Mouse (Mus musculus): Measurements from ENCODE around the gene Mrpl37. TPM values are rescaled to one million over a fixed set of nuclear protein-coding genes. Genes with fewer than 3 reads are reported as not detected.

Mrpl37 gene
- total RNA-seq, 4 experiments from 2014 or later, result 102 to 114 (median 112) TPM

DNA sequence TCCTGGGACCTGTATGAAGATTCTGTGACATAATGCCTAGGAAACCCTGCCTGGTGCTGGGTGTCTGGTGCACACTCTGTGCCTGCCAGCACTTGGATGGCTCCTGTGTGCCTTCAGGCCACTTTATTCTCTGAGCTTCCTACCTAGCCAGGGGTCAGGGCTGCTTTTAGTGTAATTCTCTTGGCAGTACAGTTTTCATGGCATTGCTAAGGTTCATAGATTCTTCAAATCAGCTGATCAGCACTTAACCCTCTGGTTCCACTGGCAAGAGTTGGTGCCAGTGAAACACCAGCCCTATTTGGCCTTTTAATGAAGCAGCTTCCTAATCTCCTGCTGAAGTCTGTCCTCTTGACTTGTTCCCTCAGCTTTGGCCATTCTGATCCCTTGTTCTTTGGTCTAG lies 49.4 kb downstream of the Mrpl37 start:
- DNase-seq, result no peak

DNA sequence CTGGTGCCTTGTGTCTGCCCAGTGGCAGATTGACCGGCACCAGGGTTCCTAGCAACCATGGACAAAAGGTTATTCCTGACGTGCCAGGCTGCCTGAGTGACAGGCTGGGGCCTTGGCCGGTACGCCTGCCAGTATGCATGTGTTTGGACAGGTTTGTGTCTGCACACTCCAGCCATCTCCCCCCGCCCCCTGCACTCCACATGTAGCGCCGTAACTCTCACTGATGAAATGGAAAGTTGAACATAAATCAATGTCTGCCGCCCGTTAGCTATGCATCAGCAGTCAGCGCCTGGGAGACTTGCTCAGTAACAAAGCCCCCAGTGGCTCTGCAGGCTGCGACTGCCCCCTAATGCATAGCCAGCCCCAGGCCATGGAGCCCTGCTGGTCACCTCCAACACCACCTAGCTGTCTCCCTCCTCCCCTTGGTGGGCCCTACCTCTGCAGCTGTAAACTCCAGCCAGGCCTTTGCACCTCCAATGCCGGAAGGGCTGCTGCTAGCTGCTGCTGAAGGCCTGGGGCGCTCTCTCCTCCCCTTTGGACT lies 50.6 kb downstream of the Mrpl37 start:
- DNase-seq, result peak; percentile 65

DNA sequence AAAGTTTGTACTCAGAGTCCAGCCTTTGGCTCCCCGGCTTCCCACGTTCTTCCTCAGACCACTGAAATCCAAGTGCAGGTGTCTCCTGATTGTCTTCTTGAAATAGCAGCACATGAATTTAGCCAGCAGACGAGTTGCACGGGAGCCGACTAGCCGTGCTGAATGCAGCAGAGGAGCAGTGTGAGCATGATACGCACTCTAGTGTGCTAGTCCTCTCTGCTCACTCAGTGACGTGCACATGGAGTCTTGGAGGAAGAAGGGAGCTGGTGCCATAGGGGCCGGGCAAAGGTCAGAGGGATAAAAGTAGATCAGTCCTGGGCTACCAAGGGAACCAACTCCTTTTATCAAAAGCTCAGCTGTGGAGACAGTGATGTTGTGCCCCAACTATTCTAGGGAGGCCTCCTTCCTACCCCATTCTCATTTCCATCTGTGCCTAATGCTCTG lies 52.8 kb downstream of the Mrpl37 start:
- DNase-seq, result no peak

DNA sequence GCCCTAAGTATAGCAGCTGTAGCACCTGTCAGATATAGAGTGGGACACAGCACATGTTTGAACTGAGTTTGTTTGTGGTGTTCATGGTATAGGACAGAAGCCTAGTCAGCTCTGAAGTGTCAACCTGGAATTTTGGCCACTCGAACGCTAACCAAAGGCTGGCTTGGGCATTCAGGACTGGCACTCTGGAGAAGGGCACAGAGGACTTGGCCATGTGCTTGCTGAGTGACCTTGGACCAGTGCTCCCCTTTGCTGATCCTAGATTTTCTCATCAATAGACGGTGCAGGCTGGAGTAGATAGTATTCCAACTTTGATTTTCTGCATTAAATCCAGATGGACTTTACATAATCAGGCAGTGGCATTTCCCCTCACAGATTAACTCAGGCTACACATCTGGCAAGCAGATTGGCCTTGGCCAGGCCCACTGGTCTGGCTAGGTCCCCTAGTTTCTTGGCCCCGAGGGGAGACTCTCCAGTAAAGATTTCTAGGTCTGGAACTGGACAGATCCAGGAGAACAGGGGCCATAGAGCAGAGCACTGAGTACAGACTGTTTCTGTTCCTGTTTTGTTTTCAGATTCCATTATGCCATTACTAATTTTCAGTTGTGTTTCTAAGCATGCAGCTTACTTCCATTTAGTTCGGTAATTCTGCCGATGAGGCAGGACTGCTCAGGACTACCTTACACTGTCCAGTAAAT lies 53.4 kb downstream of the Mrpl37 start:
- DNase-seq, result no peak

DNA sequence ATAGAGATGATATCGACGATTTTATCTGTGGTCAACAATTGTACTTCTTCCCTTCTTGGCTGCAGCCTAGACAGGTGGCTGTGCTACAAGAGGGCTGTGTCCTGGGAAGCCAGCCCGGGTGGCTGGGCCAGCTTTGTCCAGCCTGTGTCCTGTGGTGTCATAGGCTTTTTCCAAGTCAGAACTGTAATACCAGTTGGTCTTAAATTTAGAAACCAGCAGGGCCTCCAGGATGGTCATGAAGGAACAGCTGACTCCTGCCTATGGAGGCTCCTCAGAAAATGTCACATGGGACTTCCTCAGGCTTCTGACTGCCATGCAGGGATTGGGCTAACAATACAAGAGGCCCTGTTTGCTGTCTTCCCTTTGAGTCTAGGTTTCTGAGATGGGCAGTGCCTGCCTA lies 54.1 kb downstream of the Mrpl37 start:
- no peak for DNase-seq

DNA sequence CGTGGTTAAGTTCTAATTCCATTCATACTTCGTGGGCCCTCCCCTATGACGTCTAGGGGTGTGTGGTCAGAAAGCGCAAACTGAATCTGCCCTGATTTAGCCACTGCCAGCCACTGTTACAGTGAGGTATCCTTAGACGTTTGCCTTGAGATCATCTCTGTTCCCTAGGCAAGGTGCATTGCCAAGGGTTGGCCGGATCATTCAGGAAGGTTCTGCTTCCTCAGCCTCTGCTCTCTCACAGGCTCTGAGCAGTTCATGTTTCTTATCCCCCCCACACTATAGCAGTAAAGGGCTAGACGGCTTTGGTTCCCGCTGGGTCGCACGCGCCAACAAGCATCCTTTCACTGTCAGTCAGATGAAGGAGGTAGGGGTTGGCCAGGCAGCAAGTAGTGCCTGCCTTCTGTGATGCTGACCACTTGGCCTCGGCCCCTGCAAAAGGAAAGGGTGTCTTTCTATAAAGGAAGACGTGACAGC lies 54.6 kb downstream of the Mrpl37 start:
- no peak for DNase-seq

DNA sequence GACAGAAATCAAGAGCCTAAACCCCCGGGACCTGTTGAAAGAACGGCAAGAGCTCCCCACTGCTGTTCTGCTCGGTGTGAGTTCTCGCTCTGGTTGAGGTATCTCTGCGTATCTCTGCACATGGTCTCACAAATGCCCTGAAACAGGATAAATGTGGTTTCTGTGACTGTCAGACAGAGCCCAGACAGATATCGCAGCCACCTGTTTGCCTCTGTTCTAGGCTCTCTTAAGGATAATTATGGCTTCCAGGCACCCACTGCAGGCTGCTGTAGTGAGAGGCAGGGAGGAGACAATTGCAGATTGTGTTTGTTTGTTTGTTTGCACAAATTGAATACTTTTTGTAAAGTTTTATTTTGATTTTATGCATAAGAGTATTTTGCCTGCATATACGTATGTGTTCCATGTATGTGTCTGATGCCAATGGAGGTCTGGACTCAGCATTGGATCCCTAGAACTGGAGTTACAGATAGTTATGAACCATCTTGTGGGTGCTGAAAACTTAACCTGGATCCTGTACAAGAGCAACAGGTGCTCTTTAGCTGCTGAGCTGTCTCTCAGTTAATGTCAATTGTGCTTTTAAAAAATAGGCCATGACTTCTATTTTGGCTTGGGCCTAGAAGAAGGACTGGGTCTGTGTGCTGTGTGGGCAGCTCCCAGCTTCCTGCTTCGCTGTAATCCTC lies 55.2 kb downstream of the Mrpl37 start:
- no peak for DNase-seq

DNA sequence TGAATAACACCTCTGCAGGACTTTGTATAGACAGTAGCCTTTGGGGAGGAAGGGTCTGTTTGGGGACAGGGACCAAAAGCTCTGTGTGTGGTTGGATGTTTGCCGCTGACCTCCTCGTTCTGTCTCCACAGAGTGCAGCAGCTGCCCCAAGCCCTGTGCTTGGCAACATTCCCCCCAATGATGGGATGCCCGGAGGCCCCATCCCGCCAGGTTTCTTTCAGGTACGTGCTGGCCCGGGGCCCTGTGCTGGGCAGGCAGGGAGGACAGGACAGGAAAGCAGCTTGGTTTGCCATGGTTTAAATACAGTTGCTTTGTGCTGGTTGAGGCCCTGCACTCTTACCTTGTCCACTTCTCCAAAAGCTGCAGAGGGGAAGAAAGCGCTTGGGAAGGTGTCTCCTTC lies 57.1 kb downstream of the Mrpl37 start:
- no peak for DNase-seq

DNA sequence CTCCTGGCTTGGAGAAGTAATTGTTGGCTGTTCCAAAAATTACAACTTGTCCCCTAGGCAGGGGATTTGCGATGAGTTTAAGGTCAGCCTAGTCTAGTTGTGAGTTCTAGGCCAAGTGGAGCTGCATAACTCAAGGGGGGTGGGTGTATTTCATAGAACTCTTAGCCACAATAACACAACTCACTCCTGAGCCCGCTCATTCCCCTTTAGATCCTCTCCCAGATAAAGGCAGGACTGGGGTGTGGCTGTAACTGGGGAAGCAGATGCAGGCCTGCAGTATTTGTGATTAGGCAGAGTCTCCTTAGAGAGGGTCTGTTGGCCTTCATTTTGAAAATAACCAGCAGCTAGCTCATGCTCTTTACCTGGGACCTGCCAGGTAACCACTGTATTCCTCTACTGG lies 58.5 kb downstream of the Mrpl37 start:
- DNase-seq, result no peak

DNA sequence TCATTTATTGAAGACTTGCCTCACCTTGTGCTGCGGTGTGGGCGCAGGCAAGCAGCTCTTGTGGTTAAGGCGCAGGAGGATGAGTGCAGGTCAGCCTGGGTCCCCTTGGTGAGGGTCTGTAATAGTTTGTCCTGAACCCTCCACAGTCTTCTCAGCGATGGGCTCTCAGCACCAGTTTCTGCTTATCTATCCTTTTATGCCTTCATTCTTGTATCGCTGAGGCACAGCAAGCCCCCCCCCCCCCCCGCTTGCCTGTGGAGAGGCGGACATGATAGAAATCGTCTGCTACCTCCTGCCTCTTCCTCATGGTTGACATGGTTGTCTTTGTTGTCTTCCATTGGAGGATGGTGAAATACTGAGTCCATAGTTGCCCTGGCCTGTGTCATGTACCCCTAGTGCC lies 59.3 kb downstream of the Mrpl37 start:
- DNase-seq, result no peak

DNA sequence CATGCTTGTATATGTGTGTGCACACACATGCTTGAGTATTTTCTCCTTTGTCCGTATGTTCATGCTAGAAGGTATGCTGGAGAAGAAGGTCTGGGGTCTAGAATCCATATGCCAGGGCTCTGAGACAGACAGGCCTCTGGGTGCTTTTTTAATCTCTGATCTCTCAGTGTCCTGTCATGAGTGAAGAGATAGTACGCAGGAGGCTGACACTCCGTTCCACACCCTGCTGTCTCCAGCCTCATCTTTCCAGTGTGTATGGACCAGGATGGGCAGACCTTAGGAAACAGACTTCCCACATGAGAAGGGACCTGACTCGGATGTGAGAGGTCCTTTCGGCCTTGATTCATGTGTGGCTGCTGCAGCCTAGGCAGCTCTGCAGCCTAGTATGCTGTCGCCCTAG lies 59.9 kb downstream of the Mrpl37 start:
- DNase-seq, result no peak

DNA sequence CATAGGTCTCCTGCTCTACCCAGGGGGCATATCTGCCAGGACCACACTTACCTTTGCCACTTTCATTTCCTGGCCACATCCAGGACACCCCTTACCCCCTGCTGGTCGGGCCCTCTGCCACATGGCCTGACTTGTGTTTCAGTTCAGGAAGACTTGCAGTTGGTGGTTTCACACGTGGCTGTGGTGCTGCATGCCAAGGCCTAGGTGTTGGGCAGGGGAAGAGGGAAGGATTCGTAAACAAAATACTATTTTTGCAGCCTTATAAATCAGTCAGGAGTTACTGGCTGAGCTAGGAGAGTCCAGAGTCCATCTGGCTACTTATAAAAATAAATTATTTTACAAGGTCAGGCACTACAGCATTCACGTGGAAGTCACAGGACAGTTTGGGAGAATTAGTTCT lies 60.4 kb downstream of the Mrpl37 start:
- no peak for DNase-seq

Other genes starting within 250 kb of the Mrpl37 start
- 100 to 1,000 TPM in 2 of 4 experiments, 10 to 100 TPM in 2; 70.3 to 121 (median 101) TPM for gene Ssbp3, start 156.2 kb downstream of the Mrpl37 start, total RNA-seq (2022)
- gene Cyb5rl, start 120 bp upstream of the Mrpl37 start, total RNA-seq (2022), result 10 to 100 TPM; 28.6 to 43.4 (median 29.7) TPM
- under 1 TPM; 0.09 to 0.14 (median 0.12) TPM for gene Cdcp2, start 30.0 kb upstream of the Mrpl37 start, total RNA-seq (2022)
- gene Tmem59, start 111.5 kb upstream of the Mrpl37 start, total RNA-seq (2022), result 100 to 1,000 TPM; 451 to 533 (median 471) TPM
- 10 to 100 TPM; 23.3 to 31.5 (median 27.7) TPM for gene Tceanc2, start 112.2 kb upstream of the Mrpl37 start, total RNA-seq (2022)
- gene Ldlrad1, start 142.3 kb upstream of the Mrpl37 start, total RNA-seq (2022), result not detected
- 10 to 100 TPM; 24.4 to 36.1 (median 30.6) TPM for gene Lrrc42, start 186.7 kb upstream of the Mrpl37 start, total RNA-seq (2022)
- gene Hspb11, start 186.7 kb upstream of the Mrpl37 start, total RNA-seq (2022), result 10 to 100 TPM; 16.2 to 23.9 (median 20.9) TPM
- not detected for gene Dio1, start 240.3 kb upstream of the Mrpl37 start, total RNA-seq (2022)
- gene Yipf1, start 247.5 kb upstream of the Mrpl37 start, total RNA-seq (2022), result 10 to 100 TPM; 54.4 to 81.5 (median 68.7) TPM